Mouse (Mus musculus) lung, postnatal 0 days (tissue): ENCODE data around the gene Iscu. TPM values are rescaled to one million over a fixed set of nuclear protein-coding genes. Genes with fewer than 3 reads are reported as not detected.

ENCODE experiments used
- ATAC-seq: fragments of 200-750 bp; cut with Nextera tagmentation; 2 replicates; pipeline ENCODE4 v1.8.0; 2017; ENCODE audit warnings: moderate library complexity
- DNase-seq: peaks from one replicate; pipeline ENCODE4 v3.0.0-alpha.2; 2016; ENCODE audit warnings: low spot score
- H3K27ac ChIP-seq: fragments of 300-500 bp; sonication (generic); 2 replicates; pipeline ENCODE4 v1.5.1; 2014; ENCODE audit warnings: antibody characterized with exemption, mild to moderate bottlenecking, low read length, mixed read lengths
- H3K27me3 ChIP-seq: fragments of 300-500 bp; sonication (generic); replicated peaks from 2 replicates; pipeline ENCODE4 v1.6.1; 2014; ENCODE audit warnings: low read length, mixed read lengths; ENCODE audit not compliant: insufficient read depth
- H3K36me3 ChIP-seq: fragments of 300-500 bp; sonication (generic); 2 replicates; pipeline ENCODE4 v1.6.1; 2014; ENCODE audit warnings: low read length, mixed read lengths; ENCODE audit not compliant: insufficient read depth
- H3K4me1 ChIP-seq: fragments of 300-500 bp; sonication (generic); 2 replicates; pipeline ENCODE4 v1.6.1; 2014; ENCODE audit warnings: antibody characterized with exemption, low read depth, low read length, mixed read lengths; ENCODE audit not compliant: insufficient read depth
- H3K4me2 ChIP-seq: fragments of 300-500 bp; sonication (generic); replicated peaks from 2 replicates; pipeline ENCODE4 v1.6.1; 2014; ENCODE audit warnings: low read depth, mild to moderate bottlenecking, low read length, moderate library complexity, mixed read lengths
- H3K4me3 ChIP-seq: fragments of 300-500 bp; sonication (generic); 2 replicates; pipeline ENCODE4 v1.5.1; 2014; ENCODE audit warnings: low read depth, low read length
- H3K9ac ChIP-seq: fragments of 300-500 bp; sonication (generic); replicated peaks from 2 replicates; pipeline ENCODE4 v1.6.1; 2014; ENCODE audit warnings: low read depth, mild to moderate bottlenecking
- H3K9me3 ChIP-seq: fragments of 300-500 bp; sonication (generic); 2 replicates; pipeline ENCODE4 v1.6.1; 2016; ENCODE audit warnings: low read length, mixed read lengths
- CTCF ChIP-seq: IDR thresholded peaks from 2 replicates; pipeline ENCODE4 v1.5.1; 2016; ENCODE audit warnings: antibody characterized with exemption, mild to moderate bottlenecking
- EP300 ChIP-seq: IDR thresholded peaks from 2 replicates; pipeline ENCODE4 v1.6.1; 2016; ENCODE audit warnings: antibody characterized with exemption, mild to moderate bottlenecking, control low read depth
- WGBS: fragments of 180-500 bp; shearing (Covaris S2); extraction: QIAGEN DNeasy Blood & Tissue Kit; methylation state at CpG from one replicate; pipeline ENCODE4 v1.1.7; 2014; 5-methylcytosine and 5-hydroxymethylcytosine counted together
- polyA plus RNA-seq: library from polyadenylated mRNA; unstranded; fragments of >200 nt; fragmentation: Nextera tagmentation; extraction: Ambion mirVana; gene quantifications from 2 replicates; pipeline ENCODE4 v1.2.1, GENCODE M21; 2015

Gene Iscu
- polyA plus RNA-seq, 1 experiment from 2014 or later, result 225 TPM

GRCm38 (mm10) chr5:113814111-113815040 is 41.8 kb downstream of the Iscu start:
- Histone ChIP-seq H3K36me3 (no peaks in the 10 kb centered on the region), H3K9me3 (no peaks in the 10 kb centered on the region), H3K9ac (no peak overlapping the region), H3K27ac (no peak overlapping the region), H3K4me1 (no peaks in the 10 kb centered on the region), H3K4me3 (no peak overlapping the region), H3K27me3 (no peaks in the 10 kb centered on the region), H3K4me2 (no peak overlapping the region)
- TF ChIP-seq EP300 (no peak), CTCF (no peak)
- WGBS, result 34% methylated on average over 27 of the region's 27 CpGs
- ATAC-seq (no peak), DNase-seq (no peak)

DNA sequence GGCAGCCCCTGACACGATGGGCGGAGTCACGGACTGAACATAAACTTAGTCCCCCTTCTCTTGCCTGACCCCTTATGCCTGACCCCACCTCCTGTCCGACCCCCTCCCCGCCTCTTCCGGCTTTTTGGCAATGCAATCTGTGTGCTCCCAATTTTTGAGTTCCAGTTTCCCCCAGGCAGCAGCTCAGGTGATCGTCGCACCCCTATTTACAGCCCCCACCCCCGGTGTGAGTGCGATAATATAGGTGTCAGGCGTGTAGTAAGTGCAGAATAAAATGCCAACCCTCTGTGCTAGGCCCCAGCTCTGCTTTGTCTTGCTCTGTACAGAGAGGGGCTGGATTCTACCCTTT is 42.5 kb downstream of the Iscu start:
- Histone ChIP-seq H3K27me3 (no peaks in the 10 kb centered on the region), H3K4me2 (no peak overlapping the region), H3K9me3 (no peaks in the 10 kb centered on the region), H3K4me1 (no peaks in the 10 kb centered on the region), H3K4me3 (no peak overlapping the region), H3K9ac (no peak overlapping the region), H3K27ac (no peak overlapping the region), H3K36me3 (no peaks in the 10 kb centered on the region)
- DNase-seq (no peak), ATAC-seq (no peak)
- 54% methylated on average over 11 of the region's 11 CpGs for WGBS
- TF ChIP-seq CTCF, result no peak

DNA sequence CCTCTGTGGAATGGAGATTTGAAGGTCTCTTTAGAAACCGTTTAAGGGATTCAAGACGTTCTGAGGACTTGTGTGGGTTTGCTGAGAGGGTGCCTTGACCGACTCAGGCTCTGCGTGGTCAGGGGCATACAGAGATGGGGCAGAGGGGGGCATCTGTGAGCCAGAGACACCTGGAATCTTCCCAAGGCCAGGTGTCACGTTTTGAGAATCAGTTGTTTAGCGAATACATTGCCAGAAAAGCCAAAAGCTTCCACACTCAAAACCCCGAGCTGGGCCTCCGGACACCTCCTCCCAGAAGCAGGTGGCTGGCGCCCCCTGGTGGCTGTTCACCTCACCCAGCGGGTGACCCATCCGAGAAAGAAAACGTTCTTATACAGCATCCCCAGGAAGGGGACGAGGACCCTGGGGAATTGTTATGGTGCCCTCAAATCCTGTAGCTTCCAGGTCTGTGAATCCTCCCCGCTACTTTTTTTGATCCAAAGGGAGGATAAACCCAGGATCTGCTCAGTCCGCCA is 43.1 kb downstream of the Iscu start:
- 16% methylated on average over 15 of the region's 15 CpGs for WGBS
- DNase-seq (peak; percentile 88), ATAC-seq (peak; percentile 48; the same call in 1 of the 2 replicates)
- Histone ChIP-seq H3K4me2 (no peak overlapping the region), H3K36me3 (no peaks in the 10 kb centered on the region), H3K27ac (no peak overlapping the region), H3K4me3 (no peak overlapping the region), H3K4me1 (no peaks in the 10 kb centered on the region), H3K9ac (no peak overlapping the region), H3K27me3 (no peaks in the 10 kb centered on the region), H3K9me3 (no peaks in the 10 kb centered on the region)
- TF ChIP-seq EP300 (no peak), CTCF (peak; percentile 90)

DNA sequence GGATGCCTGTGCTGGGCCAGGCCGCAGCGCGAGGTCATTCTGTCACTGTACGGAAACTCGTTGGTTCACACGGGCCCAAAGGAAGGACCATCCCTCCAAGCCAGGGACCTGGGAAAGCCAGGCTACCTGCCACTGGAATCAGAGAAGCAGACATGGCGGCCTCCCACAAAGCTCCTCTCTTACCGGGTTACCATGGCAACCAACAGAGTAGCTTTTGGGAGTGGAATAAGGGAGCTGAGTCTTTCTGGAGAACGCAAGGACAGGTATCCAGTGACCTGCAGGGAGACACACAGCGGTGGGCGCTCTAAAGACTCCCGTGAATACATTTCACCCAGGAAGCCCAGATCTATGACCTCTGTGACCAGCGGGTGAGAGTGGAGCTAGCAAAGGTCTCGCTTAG is 46.0 kb downstream of the Iscu start:
- ATAC-seq, result no peak
- H3K27me3 ChIP-seq, result no peaks in the 10 kb centered on the region
- 61% methylated on average over 14 of the region's 14 CpGs for WGBS
- no peaks in the 10 kb centered on the region for H3K36me3 ChIP-seq
- TF ChIP-seq EP300 (no peak), CTCF (no peak)
- H3K4me1 ChIP-seq, result no peaks in the 10 kb centered on the region
- no peak for DNase-seq
- H3K9me3 ChIP-seq, result no peaks in the 10 kb centered on the region
- no peak overlapping the region for H3K9ac ChIP-seq
- no peak overlapping the region for H3K27ac ChIP-seq
- no peak overlapping the region for H3K4me3 ChIP-seq
- no peak overlapping the region for H3K4me2 ChIP-seq

- Histone ChIP-seq H3K9ac (no peak overlapping the region), H3K4me2 (no peak overlapping the region), H3K4me1 (no peaks in the 10 kb centered on the region), H3K27me3 (no peaks in the 10 kb centered on the region), H3K4me3 (no peak overlapping the region), H3K36me3 (no peaks in the 10 kb centered on the region), H3K9me3 (no peaks in the 10 kb centered on the region), H3K27ac (no peak overlapping the region)
- 75% methylated on average over 4 of the region's 4 CpGs for WGBS
- TF ChIP-seq EP300, result no peak
- no peak for TF ChIP-seq CTCF
- DNase-seq, result no peak
- ATAC-seq, result 0 out of 2 replicates have a peak, but pooled peaks have one; percentile 21
Measured at GRCm38 (mm10) chr5:113824228-113824627, 51.7 kb downstream of the Iscu start.

GRCm38 (mm10) chr5:113825558-113825957 is 53.0 kb downstream of the Iscu start:
- H3K36me3 ChIP-seq, result no peaks in the 10 kb centered on the region
- H3K4me1 ChIP-seq, result no peaks in the 10 kb centered on the region
- ATAC-seq, result no peak
- no peak overlapping the region for H3K4me3 ChIP-seq
- H3K27ac ChIP-seq, result no peak overlapping the region
- WGBS, result 67% methylated on average over 7 of the region's 7 CpGs
- TF ChIP-seq EP300, result no peak
- no peaks in the 10 kb centered on the region for H3K9me3 ChIP-seq
- no peak for DNase-seq
- H3K4me2 ChIP-seq, result no peak overlapping the region
- no peak overlapping the region for H3K9ac ChIP-seq
- no peaks in the 10 kb centered on the region for H3K27me3 ChIP-seq
